Mouse (Mus musculus) ES-Bruce4 (cell line): ENCODE data around the gene Mgll.

Experiments
- CTCF ChIP-seq: IDR thresholded peaks from one replicate; pipeline ENCODE4 v1.8.1; 2011; ENCODE audit warnings: low read depth, low read length
- EP300 ChIP-seq: IDR thresholded peaks from 2 replicates; pipeline ENCODE4 v1.6.1; 2011; ENCODE audit warnings: low read depth, low read length; ENCODE audit not compliant: insufficient read depth

GRCm38 (mm10) chr6:88871546-88871945, 147.3 kb downstream of the Mgll start:
- TF ChIP-seq CTCF (no peak), EP300 (no peak)
